Mouse (Mus musculus) kidney, adult 10 weeks (tissue): ENCODE data around the gene B4galt1. TPM values are rescaled to one million over a fixed set of nuclear protein-coding genes. Genes with fewer than 3 reads are reported as not detected.

Source experiments
- polyA plus RNA-seq: library from polyadenylated mRNA; stranded (reverse); fragments of 350-450 nt; fragmentation: Illumina TruSeq; extraction: RNeasy Lipid Tissue Mini Kit (QIAGEN cat#74804); gene quantifications from one replicate; pipeline ENCODE4 v1.2.3, GENCODE M21; 2014; ENCODE audit warnings: low read depth, low replicate concordance

B4galt1 gene
- 24.7 TPM for polyA plus RNA-seq

GRCm38 (mm10) chr4:40853565-40854386 is at the start of gene B4galt1:
TSS of gene B4galt1 (minus strand) at chr4:40854005.

GRCm38 (mm10) chr4:40757780-40758420 is 95.9 kb downstream of the B4galt1 start, which contains the start of gene Smu1:
TSS of gene Smu1 (minus strand) at chr4:40757923.

Other genes with a start within 250 kb of the B4galt1 start
- gene Aptx, start 150.8 kb downstream of the B4galt1 start, polyA plus RNA-seq = 5.0 TPM
- gene Dnaja1, start 131.9 kb downstream of the B4galt1 start, polyA plus RNA-seq = 1,110 TPM
- 126 TPM for gene Smu1, start 96.1 kb downstream of the B4galt1 start, polyA plus RNA-seq
- not detected for gene Spink4, start 66.0 kb upstream of the B4galt1 start, polyA plus RNA-seq
- 676 TPM for gene Bag1, start 94.3 kb upstream of the B4galt1 start, polyA plus RNA-seq
- 268 TPM for gene Chmp5, start 94.4 kb upstream of the B4galt1 start, polyA plus RNA-seq
- 38.6 TPM for gene Nfx1, start 116.9 kb upstream of the B4galt1 start, polyA plus RNA-seq
- 15.1 TPM for gene Aqp7, start 194.1 kb upstream of the B4galt1 start, polyA plus RNA-seq
- 42.8 TPM for gene Aqp3, start 244.2 kb upstream of the B4galt1 start, polyA plus RNA-seq